In genomic region chr6:137576670-137577371, GRCm38 (mm10) we compare ENCODE assay signal across 23 mouse cellular contexts.
DNase-seq lines count a peak whose midpoint lies in the region; ATAC-seq and TF ChIP-seq lines count a peak whose summit lies in the region.
"Had no signal": no experiment of that assay in that cellular context is flagged by ENCODE, and none has a peak within 500 bp of the region (broad histone marks: within the 10 kb centered on the region; RNA-seq: fewer than 3 reads in every experiment).

No protein-coding gene starts in this region.

- H3K9ac ChIP-seq in heart, embryonic 15.5 days, result no peak overlapping the region
- H3K9ac ChIP-seq: embryonic facial prominence, embryonic 15.5 days; lung, embryonic 14.5 days; midbrain, embryonic 13.5 days had no signal

- H3K4me3 ChIP-seq in heart, embryonic 15.5 days, result no peak overlapping the region
- H3K4me3 ChIP-seq in small intestine, adult 2 months (ENCODE audit: low read depth, low read length), result no peak overlapping the region
- H3K4me3 ChIP-seq: embryonic facial prominence, embryonic 15.5 days; hindbrain, embryonic 10.5 days; midbrain, embryonic 13.5 days had no signal

- no peaks in the 10 kb centered on the region for H3K36me3 ChIP-seq in heart, embryonic 15.5 days
- no peaks in the 10 kb centered on the region for H3K36me3 ChIP-seq in small intestine, adult 2 months (ENCODE audit: control insufficient read depth, insufficient read depth, low read length)
- H3K36me3 ChIP-seq: embryonic facial prominence, embryonic 15.5 days; hindbrain, embryonic 10.5 days; midbrain, embryonic 13.5 days had no signal

- ATAC-seq in heart, embryonic 15.5 days (replicated peaks; ENCODE audit: insufficient number of reproducible peaks, insufficient read depth, low FRiP score, low read depth), result no peak
- peak; percentile 81 for ATAC-seq in granulocyte monocyte progenitor cell, adult 5-6 weeks (replicated peaks; ENCODE audit: poor library complexity, severe bottlenecking)
- ATAC-seq: forebrain, embryonic 16.5 days; hindbrain, postnatal 0 days; midbrain, embryonic 13.5 days had no signal

- H3K27ac ChIP-seq in heart, embryonic 15.5 days, result 0 out of 2 replicates have a peak overlapping the region, but pooled peaks have one; percentile 16
- 0 out of 2 replicates have a peak overlapping the region, but pooled peaks have one; percentile 18 for H3K27ac ChIP-seq in small intestine, adult 2 months (ENCODE audit: insufficient read depth, low read depth, low read length)
- H3K27ac ChIP-seq: embryonic facial prominence, embryonic 15.5 days; hindbrain, embryonic 10.5 days; hindbrain, postnatal 0 days; kidney, postnatal 0 days; midbrain, embryonic 13.5 days had no signal

- intact Hi-C loops in heart, postnatal 10 days (cut with DNase I), result no loop called here

- H3K9me3 ChIP-seq in heart, embryonic 15.5 days (replicated peaks), result no peaks in the 10 kb centered on the region
- H3K9me3 ChIP-seq: embryonic facial prominence, embryonic 15.5 days; hindbrain, embryonic 10.5 days; midbrain, embryonic 13.5 days had no signal

- H3K4me2 ChIP-seq in heart, embryonic 15.5 days, result no peak overlapping the region
- H3K4me2 ChIP-seq: embryonic facial prominence, embryonic 15.5 days; lung, embryonic 14.5 days; midbrain, embryonic 13.5 days had no signal

- no peak for TF ChIP-seq POLR2A in small intestine, adult 2 months (IDR thresholded peaks at IDR 0.05; ENCODE audit: low read depth, low read length)

- TF ChIP-seq CTCF in small intestine, adult 2 months (IDR thresholded peaks at IDR 0.05; ENCODE audit: extremely low read depth, insufficient read length, insufficient replicate concordance, low read depth, low read length), result no peak

- 46% methylated on average over 12 of the region's 12 CpGs for WGBS in heart, embryonic 15.5 days
- 59% methylated on average over 12 of the region's 12 CpGs for WGBS in small intestine, adult 2 months

- no peaks in the 10 kb centered on the region for H3K27me3 ChIP-seq in heart, embryonic 15.5 days
- no peaks in the 10 kb centered on the region for H3K27me3 ChIP-seq in small intestine, adult 2 months (ENCODE audit: control insufficient read depth, insufficient read depth, low read length)
- H3K27me3 ChIP-seq: embryonic facial prominence, embryonic 15.5 days; midbrain, embryonic 13.5 days had no signal

- peaks cover 15% of the 10 kb centered on the region for H3K4me1 ChIP-seq in heart, embryonic 15.5 days (replicated peaks)
- peaks cover 18% of the 10 kb centered on the region for H3K4me1 ChIP-seq in small intestine, adult 2 months (ENCODE audit: control insufficient read depth, insufficient read depth, insufficient read length, low read length)
- H3K4me1 ChIP-seq: embryonic facial prominence, embryonic 15.5 days; midbrain, embryonic 13.5 days had no signal

- DNase-seq in heart, postnatal 10 days, result no peak
- DNase-seq in spleen, postnatal 36 days (ENCODE audit: low spot score in 2 of 2), result peak; percentile 34 to 38
- no peak for DNase-seq in spleen, postnatal 4 days (ENCODE audit: low spot score in 2 of 2)
- DNase-seq in ovary, postnatal 10 days (ENCODE audit: low spot score), result no peak
- DNase-seq in kidney, postnatal 10 days, result no peak
- DNase-seq: adrenal gland, postnatal 10 days; cerebellum, adult 11 months; cerebellum, postnatal 14 days; gastrocnemius, postnatal 36 days; kidney, adult 18-20 months; left cerebral cortex, postnatal 4 days; lung, embryonic 14.5 days; right cerebral cortex, postnatal 25 days; thymus, postnatal 36 days had no signal

Comparison
In these comparisons a context has a peak if more than half of its experiments do, and no peak if none do; other contexts are left out.
1. DNase-seq: peak in spleen, postnatal 36 days (2 of 2); none in heart, postnatal 10 days (0 of 2), spleen, postnatal 4 days (0 of 2), ovary, postnatal 10 days (single experiment) and kidney, postnatal 10 days (single experiment).